Mouse (Mus musculus) stomach, postnatal 0 days (tissue): Measurements from ENCODE around the gene Krcc1.

Source experiments
- CTCF ChIP-seq: IDR thresholded peaks from 2 replicates; pipeline ENCODE4 v1.5.1; 2016; ENCODE audit warnings: antibody characterized with exemption, low read depth, mild to moderate bottlenecking, moderate library complexity
- EP300 ChIP-seq: optimal IDR thresholded peaks from 2 replicates; pipeline ENCODE3; 2016; ENCODE audit warnings: antibody characterized with exemption

DNA sequence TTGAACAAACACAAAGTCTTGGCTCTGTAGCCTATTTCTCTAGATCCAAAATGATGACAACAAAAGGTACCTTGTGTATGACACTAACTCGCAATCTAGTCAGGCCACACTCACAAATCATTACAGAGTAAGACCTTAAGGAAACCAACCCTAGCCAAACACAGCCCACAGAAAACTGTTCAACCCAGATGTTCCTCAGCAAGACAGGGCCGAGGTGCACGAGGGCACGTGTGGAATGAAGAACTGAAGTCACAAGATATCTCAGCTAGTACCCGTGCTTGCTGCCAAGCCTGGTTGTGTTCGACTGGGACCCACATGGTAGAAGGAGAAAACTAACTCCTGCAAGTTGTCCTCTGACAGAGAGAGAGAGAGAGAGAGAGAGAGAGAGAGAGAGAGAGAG lies 58.4 kb downstream of the Krcc1 start:
- TF ChIP-seq EP300, result no peak
- no peak for TF ChIP-seq CTCF
